Mouse (Mus musculus): ENCODE results near the gene Elp5. TPM values are rescaled to one million over a fixed set of nuclear protein-coding genes. Genes with fewer than 3 reads are reported as not detected.

The Elp5 gene
- total and polyA plus RNA-seq, 3 experiments = 39.0 to 61.6 (median 42.2) TPM

- intact Hi-C loops (cut with DNase I) = no loop called here
- TF ChIP-seq POLR2A (IDR thresholded peaks at IDR 0.05; ENCODE audit: insufficient read depth, low read depth, low read length) (no peak), CTCF (IDR thresholded peaks at IDR 0.05) (no peak), EP300 (IDR thresholded peaks at IDR 0.05; ENCODE audit: insufficient read depth, low read depth, low read length) (no peak)
- H3K4me1 ChIP-seq (ENCODE audit: control insufficient read depth, insufficient read depth, low read length) = no peaks in the 10 kb centered on the region; the same call in 1 of the 2 replicates
- 58% methylated on average over 13 of the region's 13 CpGs for WGBS
- peaks cover 4% of the 10 kb centered on the region; the same call in 1 of the 2 replicates for H3K36me3 ChIP-seq (ENCODE audit: control insufficient read depth, insufficient read depth, low read length)
- H3K9ac ChIP-seq (ENCODE audit: low read depth, low read length) = no peak overlapping the region
- no peaks in the 10 kb centered on the region for H3K79me2 ChIP-seq (replicated peaks; ENCODE audit: control insufficient read depth, insufficient read depth, low read length)
- DNase-seq = peak; percentile 8 to 24
- H3K27me3 ChIP-seq (ENCODE audit: control insufficient read depth, insufficient read depth, low read length) = no peaks in the 10 kb centered on the region
- H3K27ac ChIP-seq = peak overlapping the region; percentile 97; the same call in 1 of the 2 replicates
- no peak overlapping the region for H3K4me3 ChIP-seq
These were observed 37.1 kb downstream of the Elp5 start for GRCm38 (mm10) chr11:69945216-69945615.

- Histone ChIP-seq H3K36me3 (ENCODE audit: control insufficient read depth, insufficient read depth, low read length) (peaks cover 4% of the 10 kb centered on the region; the same call in 1 of the 2 replicates), H3K4me1 (ENCODE audit: control insufficient read depth, insufficient read depth, low read length) (peaks cover 7% of the 10 kb centered on the region), H3K27ac (no peak overlapping the region), H3K27me3 (ENCODE audit: control insufficient read depth, insufficient read depth, low read length) (no peaks in the 10 kb centered on the region), H3K79me2 (replicated peaks; ENCODE audit: control insufficient read depth, insufficient read depth, low read length) (no peaks in the 10 kb centered on the region), H3K4me3 (no peak overlapping the region), H3K9ac (ENCODE audit: low read depth, low read length) (no peak overlapping the region)
- no peak for DNase-seq
- intact Hi-C loops (cut with DNase I) = no loop called here
- 77% methylated on average over 4 of the region's 4 CpGs for WGBS
- TF ChIP-seq EP300 (IDR thresholded peaks at IDR 0.05; ENCODE audit: insufficient read depth, low read depth, low read length) (no peak), POLR2A (IDR thresholded peaks at IDR 0.05; ENCODE audit: insufficient read depth, low read depth, low read length) (peak; percentile 14; the same call in 1 of the 2 replicates)
These were observed 41.4 kb downstream of the Elp5 start for GRCm38 (mm10) chr11:69940962-69941361.

GRCm38 (mm10) chr11:69939731-69940130, 42.6 kb downstream of the Elp5 start:
- Histone ChIP-seq H3K36me3 (ENCODE audit: control insufficient read depth, insufficient read depth, low read length) (peaks cover 4% of the 10 kb centered on the region; the same call in 1 of the 2 replicates), H3K27me3 (ENCODE audit: control insufficient read depth, insufficient read depth, low read length) (no peaks in the 10 kb centered on the region), H3K79me2 (replicated peaks; ENCODE audit: control insufficient read depth, insufficient read depth, low read length) (no peaks in the 10 kb centered on the region), H3K27ac (peak overlapping the region; percentile 71), H3K4me3 (no peak overlapping the region), H3K9ac (ENCODE audit: low read depth, low read length) (no peak overlapping the region), H3K4me1 (ENCODE audit: control insufficient read depth, insufficient read depth, low read length) (peaks cover 9% of the 10 kb centered on the region)
- TF ChIP-seq POLR2A (IDR thresholded peaks at IDR 0.05; ENCODE audit: insufficient read depth, low read depth, low read length) (0 out of 2 replicates have a peak, but pooled peaks have one; percentile 5), EP300 (IDR thresholded peaks at IDR 0.05; ENCODE audit: insufficient read depth, low read depth, low read length) (no peak), CTCF (IDR thresholded peaks at IDR 0.05) (no peak)
- intact Hi-C loops (cut with DNase I) = no loop called here
- 90% methylated on average over 17 of the region's 17 CpGs for WGBS
- no peak for DNase-seq

GRCm38 (mm10) chr11:69939181-69939580, 43.1 kb downstream of the Elp5 start:
- peaks cover 11% of the 10 kb centered on the region for H3K4me1 ChIP-seq (ENCODE audit: control insufficient read depth, insufficient read depth, low read length)
- DNase-seq = no peak
- no peaks in the 10 kb centered on the region for H3K79me2 ChIP-seq (replicated peaks; ENCODE audit: control insufficient read depth, insufficient read depth, low read length)
- H3K27me3 ChIP-seq (ENCODE audit: control insufficient read depth, insufficient read depth, low read length) = no peaks in the 10 kb centered on the region
- WGBS = 49% methylated on average over 5 of the region's 5 CpGs
- H3K9ac ChIP-seq (ENCODE audit: low read depth, low read length) = no peak overlapping the region
- no peak overlapping the region for H3K4me3 ChIP-seq
- H3K36me3 ChIP-seq (ENCODE audit: control insufficient read depth, insufficient read depth, low read length) = peaks cover 1% of the 10 kb centered on the region; the same call in 1 of the 2 replicates
- intact Hi-C loops (cut with DNase I) = no loop called here
- H3K27ac ChIP-seq = peak overlapping the region; percentile 71
- TF ChIP-seq EP300 (IDR thresholded peaks at IDR 0.05; ENCODE audit: insufficient read depth, low read depth, low read length) = no peak
- TF ChIP-seq POLR2A (IDR thresholded peaks at IDR 0.05; ENCODE audit: insufficient read depth, low read depth, low read length) = peak; percentile 5; the same call in 1 of the 2 replicates

GRCm38 (mm10) chr11:69938401-69938979, 43.8 kb downstream of the Elp5 start:
- Histone ChIP-seq H3K27ac (peak overlapping the region; percentile 71), H3K36me3 (ENCODE audit: control insufficient read depth, insufficient read depth, low read length) (no peaks in the 10 kb centered on the region), H3K9ac (ENCODE audit: low read depth, low read length) (no peak overlapping the region), H3K79me2 (replicated peaks; ENCODE audit: control insufficient read depth, insufficient read depth, low read length) (no peaks in the 10 kb centered on the region), H3K27me3 (ENCODE audit: control insufficient read depth, insufficient read depth, low read length) (no peaks in the 10 kb centered on the region), H3K4me3 (no peak overlapping the region), H3K4me1 (ENCODE audit: control insufficient read depth, insufficient read depth, low read length) (peaks cover 11% of the 10 kb centered on the region)
- no peak for DNase-seq
- 47% methylated on average over 9 of the region's 9 CpGs for WGBS
- TF ChIP-seq POLR2A (IDR thresholded peaks at IDR 0.05; ENCODE audit: insufficient read depth, low read depth, low read length) (peak; percentile 31; the same call in 1 of the 2 replicates), CTCF (IDR thresholded peaks at IDR 0.05) (no peak), EP300 (IDR thresholded peaks at IDR 0.05; ENCODE audit: insufficient read depth, low read depth, low read length) (no peak)
- intact Hi-C loops (cut with DNase I) = loop anchor here (1.0 kb wide), 1 partner anchor 8 kb away; no protein-coding TSS in a partner anchor

GRCm38 (mm10) chr11:69937834-69938233, 44.5 kb downstream of the Elp5 start:
- Histone ChIP-seq H3K36me3 (ENCODE audit: control insufficient read depth, insufficient read depth, low read length) (no peaks in the 10 kb centered on the region), H3K79me2 (replicated peaks; ENCODE audit: control insufficient read depth, insufficient read depth, low read length) (no peaks in the 10 kb centered on the region), H3K27ac (peak overlapping the region; percentile 71), H3K4me1 (ENCODE audit: control insufficient read depth, insufficient read depth, low read length) (peaks cover 11% of the 10 kb centered on the region), H3K4me3 (no peak overlapping the region), H3K9ac (ENCODE audit: low read depth, low read length) (peak overlapping the region; percentile 34), H3K27me3 (ENCODE audit: control insufficient read depth, insufficient read depth, low read length) (no peaks in the 10 kb centered on the region)
- no peak for DNase-seq
- TF ChIP-seq EP300 (IDR thresholded peaks at IDR 0.05; ENCODE audit: insufficient read depth, low read depth, low read length) (no peak), CTCF (IDR thresholded peaks at IDR 0.05) (no peak), POLR2A (IDR thresholded peaks at IDR 0.05; ENCODE audit: insufficient read depth, low read depth, low read length) (no peak)
- intact Hi-C loops (cut with DNase I) = loop anchor here (1.0 kb wide), 1 partner anchor 8 kb away; no protein-coding TSS in a partner anchor
- WGBS = 57% methylated on average over 5 of the region's 5 CpGs
